Mouse (Mus musculus): ENCODE data around the gene Hmmr.
A peak's percentile ranks its signal among the peaks of the same experiment; 100 is the strongest.

Hmmr gene

GRCm38 (mm10) chr11:40694311-40695087, 38.7 kb downstream of the Hmmr start:
- DNase-seq (ENCODE audit: low spot score), result no peak

- DNase-seq (ENCODE audit: low spot score), result no peak
Observed at GRCm38 (mm10) chr11:40693366-40693951, 39.8 kb downstream of the Hmmr start.

- peak; percentile 88 for DNase-seq (ENCODE audit: low spot score)
Observed at GRCm38 (mm10) chr11:40692511-40693365, 40.5 kb downstream of the Hmmr start.

- DNase-seq (ENCODE audit: low spot score), result no peak
Observed at GRCm38 (mm10) chr11:40692101-40692509, 41.1 kb downstream of the Hmmr start.

GRCm38 (mm10) chr11:40690444-40691127, 42.6 kb downstream of the Hmmr start:
- DNase-seq (ENCODE audit: low spot score), result no peak

GRCm38 (mm10) chr11:40683295-40683694, 49.9 kb downstream of the Hmmr start:
- no peak for DNase-seq (ENCODE audit: low spot score)

GRCm38 (mm10) chr11:40682456-40682855, 50.8 kb downstream of the Hmmr start:
- DNase-seq (ENCODE audit: low spot score), result no peak

GRCm38 (mm10) chr11:40677169-40677568, 56.1 kb downstream of the Hmmr start:
- DNase-seq (ENCODE audit: low spot score), result no peak

- no peak for DNase-seq (ENCODE audit: low spot score)
Observed at GRCm38 (mm10) chr11:40675014-40675730, 58.0 kb downstream of the Hmmr start.
